Mouse (Mus musculus) WW6 (cell line): ENCODE measurements around the gene Dnpep.

ENCODE experiments used
- DNase-seq: peaks from one replicate; pipeline ENCODE4 v3.0.0-alpha.2; 2013; ENCODE audit warnings: low read depth, low spot score

Gene Dnpep

GRCm38 (mm10) chr1:75331271-75331670, 13.5 kb upstream of the Dnpep start:
- no peak for DNase-seq

- no peak for DNase-seq
Measured at GRCm38 (mm10) chr1:75327461-75327860, 9.7 kb upstream of the Dnpep start.

GRCm38 (mm10) chr1:75319166-75319565, 1.4 kb upstream of the Dnpep start:
- DNase-seq: no peak

- no peak for DNase-seq
Measured at GRCm38 (mm10) chr1:75318736-75319135, 946 bp upstream of the Dnpep start.

- DNase-seq: no peak
Measured at GRCm38 (mm10) chr1:75318301-75318700, 511 bp upstream of the Dnpep start.

- peak; percentile 67 for DNase-seq
Measured at GRCm38 (mm10) chr1:75316861-75317240, 939 bp downstream of the Dnpep start.

GRCm38 (mm10) chr1:75315456-75316365, 2.1 kb downstream of the Dnpep start:
- DNase-seq: no peak

GRCm38 (mm10) chr1:75315011-75315410, 2.8 kb downstream of the Dnpep start:
- no peak for DNase-seq

GRCm38 (mm10) chr1:75311694-75312093, 6.1 kb downstream of the Dnpep start:
- no peak for DNase-seq

GRCm38 (mm10) chr1:75304662-75305061, 13.1 kb downstream of the Dnpep start:
- no peak for DNase-seq

GRCm38 (mm10) chr1:75294294-75294693, 23.5 kb downstream of the Dnpep start:
- no peak for DNase-seq

GRCm38 (mm10) chr1:75293331-75293701, 24.5 kb downstream of the Dnpep start:
- no peak for DNase-seq

- DNase-seq: no peak
Measured at GRCm38 (mm10) chr1:75292476-75293330, 25.1 kb downstream of the Dnpep start.

GRCm38 (mm10) chr1:75291321-75291720, 26.5 kb downstream of the Dnpep start:
- DNase-seq: no peak

GRCm38 (mm10) chr1:75290582-75290981, 27.2 kb downstream of the Dnpep start:
- DNase-seq: no peak

- DNase-seq: no peak
Measured at GRCm38 (mm10) chr1:75289888-75290431, 27.8 kb downstream of the Dnpep start.

- no peak for DNase-seq
Measured at GRCm38 (mm10) chr1:75289376-75289775, 28.4 kb downstream of the Dnpep start.

- DNase-seq: no peak
Measured at GRCm38 (mm10) chr1:75284911-75285310, 32.9 kb downstream of the Dnpep start.

GRCm38 (mm10) chr1:75283017-75283416, 34.8 kb downstream of the Dnpep start:
- no peak for DNase-seq

GRCm38 (mm10) chr1:75278228-75278627, 39.6 kb downstream of the Dnpep start, which contains the start of gene Resp18:
Resp18 (minus strand) TSS chr1:75278415.
- no peak for DNase-seq

- no peak for DNase-seq
Measured at GRCm38 (mm10) chr1:75277195-75278188, 40.3 kb downstream of the Dnpep start.
